Mouse (Mus musculus): ENCODE measurements at regions not wholly inside any gene's neighbourhood (a gene's known extent, or its start where the extent isn't known, plus 50 kb on each side); places are given as distances from the start of the nearest gene placed in this dataset.
A peak's percentile ranks its signal among the peaks of the same experiment; 100 is the strongest.

- no peaks in the 10 kb centered on the region for H3K9me3 ChIP-seq (replicated peaks; ENCODE audit: control insufficient read depth, low read length)
- no peaks in the 10 kb centered on the region for H3K27me3 ChIP-seq (ENCODE audit: control insufficient read depth, insufficient read depth, low read length)
- H3K4me2 ChIP-seq (ENCODE audit: low read depth, low read length): no peak overlapping the region
- no peak overlapping the region for H3K4me3 ChIP-seq (ENCODE audit: low read length)
- H3K36me3 ChIP-seq (ENCODE audit: control insufficient read depth, insufficient read depth): no peaks in the 10 kb centered on the region
- no peak overlapping the region for H3K27ac ChIP-seq (ENCODE audit: low read length)
- 64% methylated on average over 7 of the region's 7 CpGs for WGBS
- H3K9ac ChIP-seq (ENCODE audit: low read length): no peak overlapping the region
- H3K4me1 ChIP-seq (ENCODE audit: control insufficient read depth, insufficient read depth, low read length): peaks cover 6% of the 10 kb centered on the region
- no peak for ATAC-seq (replicated peaks; ENCODE audit: extremely low read depth, insufficient read depth, low FRiP score)
These were observed 164.1 kb upstream of the Mrps10 start for GRCm38 (mm10) chr17:47204470-47205162.

GRCm38 (mm10) chr17:47199206-47199605 is 169.5 kb upstream of the Mrps10 start:
- no peaks in the 10 kb centered on the region for H3K36me3 ChIP-seq (ENCODE audit: control insufficient read depth, insufficient read depth)
- H3K4me2 ChIP-seq (ENCODE audit: low read depth, low read length): no peak overlapping the region
- 87% methylated on average over 10 of the region's 10 CpGs for WGBS
- H3K4me1 ChIP-seq (ENCODE audit: control insufficient read depth, insufficient read depth, low read length): peaks cover 26% of the 10 kb centered on the region
- H3K27me3 ChIP-seq (ENCODE audit: control insufficient read depth, insufficient read depth, low read length): no peaks in the 10 kb centered on the region
- ATAC-seq (replicated peaks; ENCODE audit: extremely low read depth, insufficient read depth, low FRiP score): no peak; the same call in 1 of the 2 replicates
- no peak overlapping the region for H3K9ac ChIP-seq (ENCODE audit: low read length)
- peaks cover 3% of the 10 kb centered on the region; the same call in 1 of the 2 replicates for H3K9me3 ChIP-seq (replicated peaks; ENCODE audit: control insufficient read depth, low read length)
- no peak overlapping the region for H3K27ac ChIP-seq (ENCODE audit: low read length)
- no peak overlapping the region for H3K4me3 ChIP-seq (ENCODE audit: low read length)

GRCm38 (mm10) chr17:47197957-47198356 is 170.7 kb upstream of the Mrps10 start:
- Histone ChIP-seq H3K9ac (ENCODE audit: low read length) (no peak overlapping the region), H3K4me1 (ENCODE audit: control insufficient read depth, insufficient read depth, low read length) (peaks cover 23% of the 10 kb centered on the region), H3K27ac (ENCODE audit: low read length) (no peak overlapping the region), H3K4me3 (ENCODE audit: low read length) (no peak overlapping the region), H3K4me2 (ENCODE audit: low read depth, low read length) (no peak overlapping the region), H3K9me3 (replicated peaks; ENCODE audit: control insufficient read depth, low read length) (peaks cover 3% of the 10 kb centered on the region; the same call in 1 of the 2 replicates), H3K27me3 (ENCODE audit: control insufficient read depth, insufficient read depth, low read length) (no peaks in the 10 kb centered on the region), H3K36me3 (ENCODE audit: control insufficient read depth, insufficient read depth) (no peaks in the 10 kb centered on the region)
- 38% methylated on average over 7 of the region's 7 CpGs for WGBS
- ATAC-seq (replicated peaks; ENCODE audit: extremely low read depth, insufficient read depth, low FRiP score): peak; percentile 16; the same call in 1 of the 2 replicates

- ATAC-seq (replicated peaks; ENCODE audit: extremely low read depth, insufficient read depth, low FRiP score): no peak
- Histone ChIP-seq H3K9me3 (replicated peaks; ENCODE audit: control insufficient read depth, low read length) (peaks cover 3% of the 10 kb centered on the region; the same call in 1 of the 2 replicates), H3K9ac (ENCODE audit: low read length) (no peak overlapping the region), H3K4me1 (ENCODE audit: control insufficient read depth, insufficient read depth, low read length) (peaks cover 23% of the 10 kb centered on the region), H3K27ac (ENCODE audit: low read length) (no peak overlapping the region), H3K4me2 (ENCODE audit: low read depth, low read length) (no peak overlapping the region), H3K27me3 (ENCODE audit: control insufficient read depth, insufficient read depth, low read length) (no peaks in the 10 kb centered on the region), H3K4me3 (ENCODE audit: low read length) (no peak overlapping the region), H3K36me3 (ENCODE audit: control insufficient read depth, insufficient read depth) (no peaks in the 10 kb centered on the region)
- 42% methylated on average over 6 of the region's 6 CpGs for WGBS
These were observed 171.7 kb upstream of the Mrps10 start for GRCm38 (mm10) chr17:47196992-47197391.

- H3K36me3 ChIP-seq (ENCODE audit: control insufficient read depth, insufficient read depth): no peaks in the 10 kb centered on the region
- H3K27ac ChIP-seq (ENCODE audit: low read length): no peak overlapping the region
- WGBS: 74% methylated on average over 7 of the region's 7 CpGs
- no peak overlapping the region for H3K4me2 ChIP-seq (ENCODE audit: low read depth, low read length)
- H3K9me3 ChIP-seq (replicated peaks; ENCODE audit: control insufficient read depth, low read length): peaks cover 3% of the 10 kb centered on the region; the same call in 1 of the 2 replicates
- no peak overlapping the region for H3K4me3 ChIP-seq (ENCODE audit: low read length)
- peaks cover 23% of the 10 kb centered on the region for H3K4me1 ChIP-seq (ENCODE audit: control insufficient read depth, insufficient read depth, low read length)
- H3K9ac ChIP-seq (ENCODE audit: low read length): no peak overlapping the region
- no peak for ATAC-seq (replicated peaks; ENCODE audit: extremely low read depth, insufficient read depth, low FRiP score)
- H3K27me3 ChIP-seq (ENCODE audit: control insufficient read depth, insufficient read depth, low read length): no peaks in the 10 kb centered on the region
These were observed 172.7 kb upstream of the Mrps10 start for GRCm38 (mm10) chr17:47195981-47196380.

GRCm38 (mm10) chr17:47194463-47195012 is 174.1 kb upstream of the Mrps10 start:
- peaks cover 3% of the 10 kb centered on the region; the same call in 1 of the 2 replicates for H3K9me3 ChIP-seq (replicated peaks; ENCODE audit: control insufficient read depth, low read length)
- no peak overlapping the region for H3K4me3 ChIP-seq (ENCODE audit: low read length)
- no peaks in the 10 kb centered on the region for H3K27me3 ChIP-seq (ENCODE audit: control insufficient read depth, insufficient read depth, low read length)
- no peak overlapping the region for H3K4me2 ChIP-seq (ENCODE audit: low read depth, low read length)
- 93% methylated on average over 14 of the region's 14 CpGs for WGBS
- H3K9ac ChIP-seq (ENCODE audit: low read length): no peak overlapping the region
- ATAC-seq (replicated peaks; ENCODE audit: extremely low read depth, insufficient read depth, low FRiP score): no peak
- peaks cover 23% of the 10 kb centered on the region for H3K4me1 ChIP-seq (ENCODE audit: control insufficient read depth, insufficient read depth, low read length)
- H3K27ac ChIP-seq (ENCODE audit: low read length): no peak overlapping the region
- H3K36me3 ChIP-seq (ENCODE audit: control insufficient read depth, insufficient read depth): no peaks in the 10 kb centered on the region

- Histone ChIP-seq H3K27ac (ENCODE audit: low read length) (no peak overlapping the region), H3K4me1 (ENCODE audit: control insufficient read depth, insufficient read depth, low read length) (peaks cover 5% of the 10 kb centered on the region; the same call in 1 of the 2 replicates), H3K36me3 (ENCODE audit: control insufficient read depth, insufficient read depth) (no peaks in the 10 kb centered on the region), H3K4me2 (ENCODE audit: low read depth, low read length) (no peak overlapping the region), H3K27me3 (ENCODE audit: control insufficient read depth, insufficient read depth, low read length) (no peaks in the 10 kb centered on the region), H3K9me3 (replicated peaks; ENCODE audit: control insufficient read depth, low read length) (peaks cover 3% of the 10 kb centered on the region; the same call in 1 of the 2 replicates), H3K9ac (ENCODE audit: low read length) (no peak overlapping the region), H3K4me3 (ENCODE audit: low read length) (no peak overlapping the region)
- no peak for ATAC-seq (replicated peaks; ENCODE audit: extremely low read depth, insufficient read depth, low FRiP score)
- 78% methylated on average over 3 of the region's 3 CpGs for WGBS
These were observed 177.3 kb upstream of the Mrps10 start for GRCm38 (mm10) chr17:47191416-47191815.

- H3K36me3 ChIP-seq (ENCODE audit: control insufficient read depth, insufficient read depth): no peaks in the 10 kb centered on the region
- H3K9ac ChIP-seq (ENCODE audit: low read length): no peak overlapping the region
- no peak for ATAC-seq (replicated peaks; ENCODE audit: extremely low read depth, insufficient read depth, low FRiP score)
- no peaks in the 10 kb centered on the region for H3K27me3 ChIP-seq (ENCODE audit: control insufficient read depth, insufficient read depth, low read length)
- H3K4me1 ChIP-seq (ENCODE audit: control insufficient read depth, insufficient read depth, low read length): peaks cover 2% of the 10 kb centered on the region; the same call in 1 of the 2 replicates
- peaks cover under 1% of the 10 kb centered on the region; the same call in 1 of the 2 replicates for H3K9me3 ChIP-seq (replicated peaks; ENCODE audit: control insufficient read depth, low read length)
- H3K4me2 ChIP-seq (ENCODE audit: low read depth, low read length): no peak overlapping the region
- no peak overlapping the region for H3K27ac ChIP-seq (ENCODE audit: low read length)
- 86% methylated on average over 7 of the region's 7 CpGs for WGBS
- no peak overlapping the region for H3K4me3 ChIP-seq (ENCODE audit: low read length)
These were observed 178.9 kb upstream of the Mrps10 start for GRCm38 (mm10) chr17:47189770-47190169.

- WGBS: 41% methylated on average over 6 of the region's 6 CpGs
- H3K4me1 ChIP-seq (ENCODE audit: control insufficient read depth, insufficient read depth, low read length): peaks cover 22% of the 10 kb centered on the region
- no peaks in the 10 kb centered on the region for H3K36me3 ChIP-seq (ENCODE audit: control insufficient read depth, insufficient read depth)
- H3K4me3 ChIP-seq (ENCODE audit: low read length): no peak overlapping the region
- H3K9ac ChIP-seq (ENCODE audit: low read length): no peak overlapping the region
- no peaks in the 10 kb centered on the region for H3K9me3 ChIP-seq (replicated peaks; ENCODE audit: control insufficient read depth, low read length)
- H3K27ac ChIP-seq (ENCODE audit: low read length): peak overlapping the region; percentile 56
- no peak for ATAC-seq (replicated peaks; ENCODE audit: extremely low read depth, insufficient read depth, low FRiP score)
- H3K27me3 ChIP-seq (ENCODE audit: control insufficient read depth, insufficient read depth, low read length): no peaks in the 10 kb centered on the region
- no peak overlapping the region for H3K4me2 ChIP-seq (ENCODE audit: low read depth, low read length)
These were observed 173.8 kb upstream of the Ubr2 start for GRCm38 (mm10) chr17:47184148-47184547.
